Mouse (Mus musculus) brain, embryonic 14.5 days (tissue): ENCODE results near the gene Htr1d.

Experiments
- CTCF ChIP-seq: fragments of 200-500 bp; IDR thresholded peaks from 2 replicates; pipeline ENCODE4 v1.5.1; 2012; ENCODE audit warnings: inconsistent platforms, mild to moderate bottlenecking, moderate library complexity, borderline replicate concordance; ENCODE audit not compliant: insufficient read depth, insufficient read length; ENCODE audit errors: extremely low read depth
- POLR2A ChIP-seq: fragments of 200-500 bp; IDR thresholded peaks from 2 replicates; pipeline ENCODE4 v1.6.1; 2012; ENCODE audit warnings: mild to moderate bottlenecking, inconsistent platforms, borderline replicate concordance; ENCODE audit not compliant: poor library complexity, insufficient read depth, insufficient read length, severe bottlenecking; ENCODE audit errors: extremely low read depth

- no peak for TF ChIP-seq CTCF
- TF ChIP-seq POLR2A, result no peak
Measured at GRCm38 (mm10) chr4:136449795-136450194, 26.5 kb downstream of the Htr1d start.
